Mouse (Mus musculus) adrenal gland, adult 2 months (tissue): ENCODE measurements around the gene Vasp. TPM values are rescaled to one million over a fixed set of nuclear protein-coding genes. Genes with fewer than 3 reads are reported as not detected.

Source experiments
- DNase-seq: peaks from one replicate; pipeline ENCODE4 v3.0.0; 2021
- polyA plus RNA-seq: library from polyadenylated mRNA; depleted of rRNA; stranded (reverse); fragments of >200 nt; gene quantifications from 2 replicates; pipeline ENCODE4 v1.2.3, GENCODE M21; 2012; rRNA removed
- total RNA-seq, 2 experiments: library from RNA; stranded (reverse); gene quantifications; 2 replicates each; pipeline ENCODE4 v1.2.3; 2021

The Vasp gene
- total and polyA plus RNA-seq, 3 experiments: 45.8 to 136 (median 55.8) TPM

DNA sequence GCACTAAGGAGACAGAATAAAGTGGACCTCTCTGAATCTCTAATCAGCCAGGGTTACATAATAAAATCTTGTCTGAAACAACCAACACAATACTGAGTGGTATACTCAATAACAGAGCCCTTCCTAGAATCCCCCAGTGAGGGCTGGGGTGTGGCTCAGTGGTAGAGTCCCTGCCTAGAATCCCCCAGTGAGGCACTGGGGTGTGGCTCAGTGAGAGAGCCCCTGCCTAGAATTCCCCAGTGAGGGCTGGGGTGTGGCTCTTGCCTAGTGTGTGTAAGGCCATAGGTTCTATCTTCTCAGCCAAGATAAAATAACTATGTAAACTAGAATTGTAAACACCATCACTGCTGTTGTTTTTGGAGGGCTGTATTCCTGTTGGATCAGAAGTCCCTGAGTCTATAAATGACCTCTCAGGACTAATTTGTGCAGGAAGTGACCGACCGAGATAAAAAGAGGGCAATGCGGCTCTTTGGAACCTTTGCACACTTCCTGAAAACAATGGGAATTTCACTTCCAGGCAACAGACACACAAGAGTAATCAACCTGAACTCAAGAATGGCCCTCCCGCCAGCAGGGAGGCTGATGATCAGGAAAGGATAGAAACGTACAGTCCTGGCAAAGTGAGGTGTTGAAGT is 60.5 kb downstream of the Vasp start:
- no peak for DNase-seq

- no peak for DNase-seq
Observed at GRCm38 (mm10) chr7:19210010-19210409, 61.6 kb downstream of the Vasp start.

- peak; percentile 58 for DNase-seq
Observed at GRCm38 (mm10) chr7:19209494-19209893, 62.1 kb downstream of the Vasp start.

DNA sequence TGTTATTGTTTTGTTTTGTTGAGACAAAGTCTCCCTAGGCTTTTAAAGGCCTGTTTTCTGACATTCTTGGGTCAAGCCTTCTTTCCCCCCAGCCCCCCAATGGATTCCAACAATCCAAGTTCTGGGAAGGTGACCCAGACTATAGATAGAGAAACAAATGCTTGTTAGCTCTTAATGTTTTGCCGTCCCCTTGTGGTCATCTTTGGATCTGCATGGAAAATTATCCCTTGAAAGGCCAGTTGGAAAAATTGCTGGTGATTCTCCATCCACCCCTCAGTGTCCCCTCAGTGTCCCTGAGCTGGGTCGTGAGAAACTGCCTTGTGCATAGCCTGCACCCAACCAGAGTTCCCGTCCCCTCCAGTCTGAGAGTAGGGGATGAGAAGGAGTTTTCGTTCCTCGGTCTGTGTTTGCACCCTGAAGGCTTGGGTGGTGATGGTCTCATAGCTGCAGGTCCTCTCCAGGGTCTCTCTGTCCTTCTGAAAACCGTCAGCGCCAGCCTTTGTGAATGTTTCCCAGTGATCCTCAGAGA is 62.6 kb downstream of the Vasp start:
- DNase-seq: peak; percentile 57

DNA sequence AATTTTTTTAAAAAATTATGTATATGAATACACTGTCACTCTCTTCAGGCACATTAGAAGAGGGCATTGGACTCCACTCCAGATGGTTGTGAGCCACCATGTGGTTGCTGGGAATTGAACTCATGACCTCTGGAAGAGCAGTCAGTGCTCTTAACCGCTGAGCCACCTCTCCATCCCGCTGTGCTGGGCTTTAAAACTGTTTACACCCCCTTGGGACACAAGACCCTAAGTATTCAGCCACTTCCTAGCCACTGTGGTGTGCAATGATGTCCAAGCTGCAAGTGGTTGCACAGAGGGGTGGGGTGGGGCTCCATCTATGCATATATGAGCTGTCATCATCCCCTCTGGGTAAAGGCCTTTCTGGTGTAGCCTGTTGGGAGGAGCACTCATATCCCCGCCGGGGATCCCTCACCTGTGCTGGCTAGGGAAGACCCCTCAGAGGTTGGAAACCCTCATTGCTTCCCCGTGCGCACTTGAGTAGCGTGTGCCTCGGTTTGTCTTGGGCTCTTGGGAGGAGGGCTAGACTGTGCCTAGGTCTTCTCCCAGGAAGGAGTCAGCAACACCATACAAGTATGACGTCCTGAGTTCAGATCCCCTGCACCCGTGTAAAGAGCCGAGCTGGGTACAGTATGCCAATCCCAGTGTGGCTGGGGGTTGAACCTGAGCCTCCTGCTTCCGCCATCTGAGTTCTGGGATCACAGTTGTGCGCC is 63.3 kb downstream of the Vasp start:
- DNase-seq: no peak

Other genes with a start within 250 kb of the Vasp start
- gene Foxa3, start 248.3 kb downstream of the Vasp start, total RNA-seq: not detected
- gene Foxa3, start 248.3 kb downstream of the Vasp start, polyA plus RNA-seq: 0.08 and 0.24 TPM in 2 replicates
- 100 to 1,000 TPM in 1 of 2 experiments, 10 to 100 TPM in 1; 94.4 to 103 TPM for gene Sympk, start 247.4 kb downstream of the Vasp start, total RNA-seq
- 123 and 159 TPM in 2 replicates for gene Sympk, start 247.4 kb downstream of the Vasp start, polyA plus RNA-seq
- not detected for gene Rsph6a, start 217.1 kb downstream of the Vasp start, total RNA-seq
- not detected in 2 replicates for gene Rsph6a, start 217.1 kb downstream of the Vasp start, polyA plus RNA-seq
- 10 to 100 TPM; 44.2 to 58.5 TPM for gene Dmwd, start 195.6 kb downstream of the Vasp start, total RNA-seq
- 144 and 152 TPM in 2 replicates for gene Dmwd, start 195.6 kb downstream of the Vasp start, polyA plus RNA-seq
- gene Dmpk, start 188.0 kb downstream of the Vasp start, total RNA-seq: 100 to 1,000 TPM; 130 to 142 TPM
- 743 and 836 TPM in 2 replicates for gene Dmpk, start 188.0 kb downstream of the Vasp start, polyA plus RNA-seq
- gene Six5, start 177.2 kb downstream of the Vasp start, total RNA-seq: 10 to 100 TPM; 12.6 to 16.1 TPM
- gene Six5, start 177.2 kb downstream of the Vasp start, polyA plus RNA-seq: 77.3 and 86.0 TPM in 2 replicates
- gene Gm4969, start 153.4 kb downstream of the Vasp start, total RNA-seq: not detected
- gene Gm4969, start 153.4 kb downstream of the Vasp start, polyA plus RNA-seq: 0.04 TPM in 1 of 2 replicates, not detected in the other
- 10 to 100 TPM; 11.9 to 12.8 TPM for gene Fbxo46, start 152.0 kb downstream of the Vasp start, total RNA-seq
- gene Fbxo46, start 152.0 kb downstream of the Vasp start, polyA plus RNA-seq: 12.8 and 13.5 TPM in 2 replicates
- 10 to 100 TPM; 14.0 to 21.2 TPM for gene Qpctl, start 122.5 kb downstream of the Vasp start, total RNA-seq
- 24.6 and 26.3 TPM in 2 replicates for gene Qpctl, start 122.5 kb downstream of the Vasp start, polyA plus RNA-seq
- gene Snrpd2, start 122.1 kb downstream of the Vasp start, total RNA-seq: 10 to 100 TPM; 78.3 to 93.6 TPM
- gene Snrpd2, start 122.1 kb downstream of the Vasp start, polyA plus RNA-seq: 5.3 and 7.9 TPM in 2 replicates
- under 1 TPM; 0.41 to 0.58 TPM for gene Gipr, start 105.7 kb downstream of the Vasp start, total RNA-seq
- gene Gipr, start 105.7 kb downstream of the Vasp start, polyA plus RNA-seq: 1.6 and 2.6 TPM in 2 replicates
- 10 to 100 TPM; 34.7 to 69.4 TPM for gene Eml2, start 95.4 kb downstream of the Vasp start, total RNA-seq
- gene Eml2, start 95.4 kb downstream of the Vasp start, polyA plus RNA-seq: 58.2 and 59.7 TPM in 2 replicates
- 10 to 100 TPM in 1 of 2 experiments, 1 to 10 TPM in 1; 6.4 to 11.8 TPM for gene Gpr4, start 59.3 kb downstream of the Vasp start, total RNA-seq
- 20.4 and 23.8 TPM in 2 replicates for gene Gpr4, start 59.3 kb downstream of the Vasp start, polyA plus RNA-seq
- 10 to 100 TPM; 31.2 to 43.5 TPM for gene Opa3, start 43.5 kb downstream of the Vasp start, total RNA-seq
- gene Opa3, start 43.5 kb downstream of the Vasp start, polyA plus RNA-seq: 30.2 and 32.3 TPM in 2 replicates
- gene Ppm1n, start 8.2 kb upstream of the Vasp start, total RNA-seq: not detected
- gene Ppm1n, start 8.2 kb upstream of the Vasp start, polyA plus RNA-seq: 0.09 and 0.68 TPM in 2 replicates
- gene Rtn2, start 10.8 kb upstream of the Vasp start, total RNA-seq: 1 to 10 TPM; 4.2 to 7.4 TPM
- gene Rtn2, start 10.8 kb upstream of the Vasp start, polyA plus RNA-seq: 14.6 and 19.4 TPM in 2 replicates
- gene Fosb, start 38.2 kb upstream of the Vasp start, total RNA-seq: 10 to 100 TPM in 1 of 2 experiments, 1 to 10 TPM in 1; 5.8 to 34.5 TPM
- 2.6 and 3.2 TPM in 2 replicates for gene Fosb, start 38.2 kb upstream of the Vasp start, polyA plus RNA-seq
- 10 to 100 TPM; 36.5 to 40.8 TPM for gene Ercc1, start 73.0 kb upstream of the Vasp start, total RNA-seq
- gene Ercc1, start 73.0 kb upstream of the Vasp start, polyA plus RNA-seq: 36.3 and 37.8 TPM in 2 replicates
- 10 to 100 TPM; 13.2 to 13.3 TPM for gene Cd3eap, start 87.7 kb upstream of the Vasp start, total RNA-seq
- 12.3 and 21.5 TPM in 2 replicates for gene Cd3eap, start 87.7 kb upstream of the Vasp start, polyA plus RNA-seq
- gene Ppp1r13l, start 87.9 kb upstream of the Vasp start, total RNA-seq: 1 to 10 TPM; 6.5 to 8.3 TPM
- 16.9 and 20.2 TPM in 2 replicates for gene Ppp1r13l, start 87.9 kb upstream of the Vasp start, polyA plus RNA-seq
- 10 to 100 TPM; 21.7 to 25.5 TPM for gene Ercc2, start 110.2 kb upstream of the Vasp start, total RNA-seq
- 92.3 and 94.7 TPM in 2 replicates for gene Ercc2, start 110.2 kb upstream of the Vasp start, polyA plus RNA-seq
- gene Klc3, start 132.3 kb upstream of the Vasp start, total RNA-seq: 1 to 10 TPM in 1 of 2 experiments, under 1 TPM in 1; 0.98 to 5.2 TPM
- gene Klc3, start 132.3 kb upstream of the Vasp start, polyA plus RNA-seq: 1.3 and 3.7 TPM in 2 replicates
- not detected for gene Ckm, start 133.0 kb upstream of the Vasp start, total RNA-seq
- 0.84 and 1.0 TPM in 2 replicates for gene Ckm, start 133.0 kb upstream of the Vasp start, polyA plus RNA-seq
- 10 to 100 TPM; 40.5 to 56.8 TPM for gene Mark4, start 187.0 kb upstream of the Vasp start, total RNA-seq
- 71.6 and 79.0 TPM in 2 replicates for gene Mark4, start 187.0 kb upstream of the Vasp start, polyA plus RNA-seq
- 10 to 100 TPM; 31.9 to 58.8 TPM for gene Exoc3l2, start 191.5 kb upstream of the Vasp start, total RNA-seq
- gene Exoc3l2, start 191.5 kb upstream of the Vasp start, polyA plus RNA-seq: 55.3 and 57.9 TPM in 2 replicates
- gene Bloc1s3, start 236.6 kb upstream of the Vasp start, total RNA-seq: 10 to 100 TPM in 1 of 2 experiments, 1 to 10 TPM in 1; 9.8 to 13.2 TPM
- 31.9 and 37.2 TPM in 2 replicates for gene Bloc1s3, start 236.6 kb upstream of the Vasp start, polyA plus RNA-seq
- 10 to 100 TPM; 70.2 to 81.4 TPM for gene Trappc6a, start 236.6 kb upstream of the Vasp start, total RNA-seq
- gene Trappc6a, start 236.6 kb upstream of the Vasp start, polyA plus RNA-seq: 253 and 254 TPM in 2 replicates
- under 1 TPM in 1 of 2 experiments, not detected in 1; 0.14 TPM for gene Nkpd1, start 246.0 kb upstream of the Vasp start, total RNA-seq
- gene Nkpd1, start 246.0 kb upstream of the Vasp start, polyA plus RNA-seq: 0.38 and 0.64 TPM in 2 replicates